Mouse (Mus musculus) megakaryocyte, embryonic 14.5 days (primary cell): ENCODE data around the gene Vrtn.

Experiments used
- FLI1 ChIP-seq: IDR thresholded peaks from 2 replicates; pipeline ENCODE4 v1.6.1; 2012; ENCODE audit warnings: low read length, inconsistent platforms, mixed read lengths
- GATA1 ChIP-seq: IDR thresholded peaks from 3 replicates; pipeline ENCODE4 v1.6.1; 2012; ENCODE audit warnings: mixed read lengths, low read length, inconsistent platforms, borderline replicate concordance

DNA sequence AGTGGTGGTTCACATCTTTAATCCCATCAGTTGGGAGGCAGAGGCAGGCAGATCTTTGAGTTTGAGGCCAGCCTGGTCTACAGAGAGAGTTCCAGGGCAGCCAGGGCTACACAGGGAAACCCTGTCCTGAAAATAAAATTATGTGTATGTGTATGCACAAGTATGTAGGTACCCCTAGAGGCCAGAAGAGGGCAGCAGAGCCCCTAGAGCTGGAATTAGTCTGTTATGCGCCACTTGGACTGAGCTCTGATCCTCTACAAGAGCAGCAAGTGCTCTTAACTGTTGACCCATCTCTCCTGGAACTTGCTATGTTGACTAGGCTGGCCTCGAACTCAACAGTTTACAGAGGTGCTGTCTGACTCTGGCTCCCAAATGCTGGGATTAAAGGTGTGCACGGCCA, 29.7 kb downstream of the Vrtn start:
- TF ChIP-seq GATA1 (no peak), FLI1 (no peak)
